Mouse (Mus musculus) intestine, embryonic 16.5 days (tissue): Measurements from ENCODE around the gene Slc26a3. TPM values are rescaled to one million over a fixed set of nuclear protein-coding genes. Genes with fewer than 3 reads are reported as not detected.
"Not testable (repeated sequence)": the region's sequence is repeated elsewhere in the genome, so short reads cannot be mapped to it uniquely, and the experiment has no call there.

ENCODE experiments used
- ATAC-seq: fragments of 200-750 bp; cut with Nextera tagmentation; 2 replicates; pipeline ENCODE4 v1.8.0; 2017; ENCODE audit warnings: moderate TSS enrichment, moderate library complexity
- H3K27ac ChIP-seq: fragments of 300-500 bp; sonication (generic); 2 replicates; pipeline ENCODE4 v1.5.1; 2014; ENCODE audit warnings: mild to moderate bottlenecking, low read length
- H3K27me3 ChIP-seq: fragments of 300-500 bp; sonication (generic); replicated peaks from 2 replicates; pipeline ENCODE4 v1.6.1; 2014; ENCODE audit warnings: low read length, control low read depth, mixed read lengths; ENCODE audit not compliant: control insufficient read depth, insufficient read depth
- H3K36me3 ChIP-seq: fragments of 300-500 bp; sonication (generic); 2 replicates; pipeline ENCODE4 v1.6.1; 2014; ENCODE audit warnings: low read length, control low read depth; ENCODE audit not compliant: control insufficient read depth, insufficient read depth
- H3K4me1 ChIP-seq: fragments of 300-500 bp; sonication (generic); 2 replicates; pipeline ENCODE4 v1.6.1; 2014; ENCODE audit warnings: low read length, control low read depth, mixed read lengths; ENCODE audit not compliant: control insufficient read depth, insufficient read depth
- H3K4me2 ChIP-seq: fragments of 300-500 bp; sonication (generic); 2 replicates; pipeline ENCODE4 v1.6.1; 2014; ENCODE audit warnings: low read depth, low read length, control low read depth
- H3K4me3 ChIP-seq: fragments of 300-500 bp; sonication (generic); 2 replicates; pipeline ENCODE4 v1.5.1; 2014; ENCODE audit warnings: mild to moderate bottlenecking, low read length
- H3K9ac ChIP-seq: fragments of 300-500 bp; sonication (generic); 2 replicates; pipeline ENCODE4 v1.6.1; 2014; ENCODE audit warnings: low read depth, low read length
- H3K9me3 ChIP-seq: fragments of 300-500 bp; sonication (generic); 2 replicates; pipeline ENCODE4 v1.6.1; 2016; ENCODE audit warnings: low read length, control low read depth; ENCODE audit not compliant: control insufficient read depth
- WGBS: fragments of 180-500 bp; shearing (Covaris S2); extraction: QIAGEN DNeasy Blood & Tissue Kit; methylation state at CpG from one replicate; pipeline ENCODE4 v1.1.7; 2014; 5-methylcytosine and 5-hydroxymethylcytosine counted together
- polyA plus RNA-seq: library from polyadenylated mRNA; unstranded; fragments of >200 nt; fragmentation: Nextera tagmentation; extraction: Ambion mirVana; gene quantifications from 2 replicates; pipeline ENCODE4 v1.2.1, GENCODE M21; 2015

Slc26a3 gene
- polyA plus RNA-seq, 1 experiment from 2014 or later, result 26.7 TPM

- no peak overlapping the region for H3K27ac ChIP-seq
- 58% methylated on average over 4 of the region's 4 CpGs for WGBS
- peak; percentile 36 for ATAC-seq
- no peaks in the 10 kb centered on the region for H3K9me3 ChIP-seq
- H3K27me3 ChIP-seq, result no peaks in the 10 kb centered on the region
- no peaks in the 10 kb centered on the region for H3K36me3 ChIP-seq
- peaks cover 4% of the 10 kb centered on the region; the same call in 1 of the 2 replicates for H3K4me1 ChIP-seq
- H3K9ac ChIP-seq, result no peak overlapping the region
- no peak overlapping the region for H3K4me2 ChIP-seq
- H3K4me3 ChIP-seq, result no peak overlapping the region
These were observed 67.8 kb downstream of the Slc26a3 start for GRCm38 (mm10) chr12:31458474-31458873.

DNA sequence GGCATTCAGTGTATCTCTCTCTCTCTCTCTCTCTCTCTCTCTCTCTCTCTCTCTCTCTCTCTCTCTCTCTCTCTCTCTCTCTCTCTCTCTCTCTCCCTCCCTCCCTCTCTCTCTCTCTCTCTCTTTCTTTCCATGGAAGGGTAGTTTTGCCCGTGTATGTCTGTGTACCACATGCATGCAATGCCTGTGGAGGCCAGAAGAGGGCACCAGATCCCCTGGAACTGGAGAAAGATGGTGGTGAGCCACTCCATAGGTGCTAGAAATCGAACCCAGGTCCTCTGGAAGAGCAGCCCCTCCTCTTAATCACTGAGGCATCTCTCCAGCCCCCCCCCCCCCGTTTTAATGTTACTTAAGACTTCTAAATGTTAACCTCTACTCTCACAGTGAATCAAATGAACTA lies 69.6 kb downstream of the Slc26a3 start:
- H3K4me2 ChIP-seq, H3K27ac ChIP-seq, H3K27me3 ChIP-seq, ATAC-seq, H3K9me3 ChIP-seq, H3K36me3 ChIP-seq, H3K4me1 ChIP-seq, H3K9ac ChIP-seq, H3K4me3 ChIP-seq: not testable (repeated sequence)
- WGBS, result 53% methylated on average over 3 of the region's 3 CpGs

DNA sequence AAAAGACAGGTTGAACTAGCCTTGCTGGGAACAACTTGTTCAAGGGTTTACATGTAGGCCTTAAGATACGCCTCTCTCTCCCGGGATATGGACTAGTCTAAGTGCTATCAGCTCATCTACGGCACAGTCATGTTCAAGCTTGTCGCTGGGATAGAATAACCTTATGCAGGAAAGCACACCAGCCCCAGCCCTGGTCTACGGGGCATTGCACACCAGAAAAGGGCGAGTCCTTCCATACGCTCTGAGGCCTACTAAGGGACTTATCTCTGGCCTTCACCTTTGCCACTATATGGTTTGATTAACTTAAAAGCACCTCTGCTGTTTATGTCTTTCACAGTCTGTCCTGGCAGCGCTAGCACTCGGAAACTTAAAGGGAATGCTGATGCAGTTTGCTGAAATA lies 70.7 kb downstream of the Slc26a3 start:
- H3K4me3 ChIP-seq, result no peak overlapping the region
- H3K9me3 ChIP-seq, result no peaks in the 10 kb centered on the region
- no peak overlapping the region for H3K4me2 ChIP-seq
- WGBS, result 71% methylated on average over 9 of the region's 9 CpGs
- no peaks in the 10 kb centered on the region for H3K27me3 ChIP-seq
- H3K36me3 ChIP-seq, result no peaks in the 10 kb centered on the region
- ATAC-seq, result peak; percentile 83
- H3K9ac ChIP-seq, result no peak overlapping the region
- 0 out of 2 replicates have a peak, but pooled peaks cover 4% of the 10 kb centered on the region for H3K4me1 ChIP-seq
- peak overlapping the region; percentile 31 for H3K27ac ChIP-seq

DNA sequence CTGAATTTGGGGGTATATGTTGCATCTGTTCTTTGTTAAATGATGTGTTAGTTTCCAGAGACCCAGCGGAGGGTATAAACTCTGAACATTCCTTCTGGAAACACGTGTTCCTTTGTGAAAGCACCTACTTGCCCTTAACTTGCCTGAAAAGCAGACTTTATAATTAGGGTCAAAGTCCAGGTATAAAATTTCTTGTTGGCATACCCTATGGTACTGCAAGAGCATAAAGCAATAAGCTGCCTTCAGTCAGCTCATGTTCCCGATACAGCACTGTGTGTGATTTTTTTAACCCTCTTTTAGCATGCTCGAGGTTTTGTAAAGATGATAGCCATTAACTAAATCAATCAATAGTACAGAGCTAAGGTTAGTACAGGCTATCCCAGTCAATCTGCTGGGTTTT lies 71.9 kb downstream of the Slc26a3 start:
- H3K27ac ChIP-seq, result no peak overlapping the region
- no peaks in the 10 kb centered on the region for H3K4me1 ChIP-seq
- H3K27me3 ChIP-seq, result no peaks in the 10 kb centered on the region
- 72% methylated on average over 4 of the region's 4 CpGs for WGBS
- no peaks in the 10 kb centered on the region for H3K36me3 ChIP-seq
- no peak overlapping the region for H3K9ac ChIP-seq
- no peak for ATAC-seq
- H3K4me2 ChIP-seq, result no peak overlapping the region
- no peak overlapping the region for H3K4me3 ChIP-seq
- H3K9me3 ChIP-seq, result no peaks in the 10 kb centered on the region

GRCm38 (mm10) chr12:31478182-31478581 lies 87.5 kb downstream of the Slc26a3 start:
- ATAC-seq, H3K27ac ChIP-seq, H3K4me1 ChIP-seq, H3K4me2 ChIP-seq, H3K9me3 ChIP-seq, H3K4me3 ChIP-seq, H3K9ac ChIP-seq, H3K27me3 ChIP-seq, H3K36me3 ChIP-seq: not testable (repeated sequence)
- 88% methylated on average over 4 of the region's 6 CpGs for WGBS

GRCm38 (mm10) chr12:31486431-31486830 lies 95.8 kb downstream of the Slc26a3 start:
- Histone ChIP-seq H3K27me3 (no peaks in the 10 kb centered on the region), H3K9me3 (no peaks in the 10 kb centered on the region), H3K4me3 (no peak overlapping the region), H3K4me2 (no peak overlapping the region), H3K4me1 (no peaks in the 10 kb centered on the region), H3K27ac (no peak overlapping the region), H3K36me3 (peaks cover 5% of the 10 kb centered on the region; the same call in 1 of the 2 replicates), H3K9ac (no peak overlapping the region)
- ATAC-seq, result no peak
- WGBS, result 72% methylated on average over 6 of the region's 6 CpGs

- Histone ChIP-seq H3K27ac (peak overlapping the region; percentile 88), H3K36me3 (no peaks in the 10 kb centered on the region), H3K4me1 (peaks cover 4% of the 10 kb centered on the region; the same call in 1 of the 2 replicates), H3K4me2 (peak overlapping the region; percentile 64), H3K9ac (peak overlapping the region; percentile 92), H3K9me3 (no peaks in the 10 kb centered on the region), H3K4me3 (peak overlapping the region; percentile 89), H3K27me3 (no peaks in the 10 kb centered on the region)
- 1% methylated on average over 25 of the region's 25 CpGs for WGBS
- ATAC-seq, result peak; percentile 4; the same call in 1 of the 2 replicates
These were observed 108.3 kb downstream of the Slc26a3 start for GRCm38 (mm10) chr12:31498936-31499313.

GRCm38 (mm10) chr12:31499314-31500131 lies 108.9 kb downstream of the Slc26a3 start, which contains the start of gene Cbll1:
Cbll1 (minus strand) TSS chr12:31499616.
- H3K4me2 ChIP-seq, result peak within 1 kb of the TSS; percentile 79
- no peaks in the 10 kb centered on the region for H3K9me3 ChIP-seq
- H3K4me3 ChIP-seq, result peak within 1 kb of the TSS; percentile 89
- peak within 1 kb of the TSS; percentile 92 for H3K9ac ChIP-seq
- no peaks in the 10 kb centered on the region for H3K36me3 ChIP-seq
- H3K27me3 ChIP-seq, result no peaks in the 10 kb centered on the region
- ATAC-seq, result peak; percentile 100
- under 1% methylated on average over 68 of the region's 68 CpGs for WGBS
- H3K27ac ChIP-seq, result peak within 1 kb of the TSS; percentile 88
- H3K4me1 ChIP-seq, result peaks cover 4% of the 10 kb centered on the region; the same call in 1 of the 2 replicates

- Histone ChIP-seq H3K4me2 (peak overlapping the region; percentile 79), H3K4me3 (peak overlapping the region; percentile 89), H3K9ac (peak overlapping the region; percentile 92), H3K4me1 (peaks cover 4% of the 10 kb centered on the region; the same call in 1 of the 2 replicates), H3K27ac (no peak overlapping the region), H3K27me3 (no peaks in the 10 kb centered on the region), H3K36me3 (no peaks in the 10 kb centered on the region), H3K9me3 (no peaks in the 10 kb centered on the region)
- 6% methylated on average over 12 of the region's 12 CpGs for WGBS
- no peak for ATAC-seq
These were observed 109.5 kb downstream of the Slc26a3 start for GRCm38 (mm10) chr12:31500196-31500595.
